In genomic region chr13:94883163-94883965, GRCm38 (mm10) we compare ENCODE assay signal across 8 mouse cellular contexts. TPM values are rescaled to one million over a fixed set of nuclear protein-coding genes. Genes with fewer than 3 reads are reported as not detected.
A peak's percentile ranks its signal among the peaks of the same experiment; 100 is the strongest.
DNase-seq lines count a peak whose midpoint lies in the region; ATAC-seq and TF ChIP-seq lines count a peak whose summit lies in the region.

No protein-coding gene starts in this region.

- 2% methylated on average over 76 of the region's 95 CpGs for WGBS in liver, adult 2 months
- 2% methylated on average over 75 of the region's 95 CpGs for WGBS in forebrain, embryonic 14.5 days
- WGBS in intestine, embryonic 14.5 days, result under 1% methylated on average over 77 of the region's 95 CpGs
- WGBS in midbrain, embryonic 12.5 days, result 1% methylated on average over 81 of the region's 95 CpGs

- no peak for TF ChIP-seq POLR2A in liver, adult 2 months (IDR thresholded peaks at IDR 0.05; ENCODE audit: extremely low read depth, insufficient read depth, low read length)

- ATAC-seq in cerebellum, adult (ENCODE audit: insufficient number of reproducible peaks, low FRiP score, low TSS enrichment), result peak; percentile 56; the same call in 1 of the 2 replicates
- peak; percentile 80 for ATAC-seq in forebrain, embryonic 14.5 days
- peak; percentile 74 for ATAC-seq in intestine, embryonic 14.5 days (replicated peaks; ENCODE audit: low FRiP score, low TSS enrichment, low read depth)
- peak; percentile 76 for ATAC-seq in midbrain, embryonic 12.5 days (ENCODE audit: low FRiP score, low read depth)
- no peak for ATAC-seq in erythroblast, adult 5-6 weeks (replicated peaks; ENCODE audit: low FRiP score, poor library complexity, severe bottlenecking)

- no peaks in the 10 kb centered on the region for H3K36me3 ChIP-seq in liver, adult 2 months (ENCODE audit: control insufficient read depth, insufficient read depth, low read length)
- no peaks in the 10 kb centered on the region for H3K36me3 ChIP-seq in forebrain, embryonic 14.5 days (ENCODE audit: control insufficient read depth, insufficient read depth, low read length)
- H3K36me3 ChIP-seq in intestine, embryonic 14.5 days (ENCODE audit: control insufficient read depth, insufficient read depth, low read length), result no peaks in the 10 kb centered on the region
- no peaks in the 10 kb centered on the region for H3K36me3 ChIP-seq in midbrain, embryonic 12.5 days

- peak overlapping the region; percentile 61 for H3K4me2 ChIP-seq in forebrain, embryonic 14.5 days (ENCODE audit: low read length)
- H3K4me2 ChIP-seq in intestine, embryonic 14.5 days (ENCODE audit: low read length), result peak overlapping the region; percentile 61
- H3K4me2 ChIP-seq in midbrain, embryonic 12.5 days (replicated peaks), result peak overlapping the region; percentile 61

- no peak for TF ChIP-seq CTCF in liver, adult 2 months (IDR thresholded peaks at IDR 0.05; ENCODE audit: low read depth, low read length)

- DNase-seq in liver, adult 2 months (ENCODE audit: extremely low read depth, low read depth, low spot score), result no peak
- no peak for DNase-seq in liver
- peak; percentile 58 for DNase-seq in forebrain, embryonic 14.5 days (ENCODE audit: low spot score)
- DNase-seq in intestine, embryonic 14.5 days (ENCODE audit: low spot score), result peak; percentile 77
- DNase-seq in B cell, adult 2 months, result no peak

- H3K4me1 ChIP-seq in liver, adult 2 months (ENCODE audit: control insufficient read depth, insufficient read depth, low read length), result peaks cover 3% of the 10 kb centered on the region
- H3K4me1 ChIP-seq in forebrain, embryonic 14.5 days (ENCODE audit: control insufficient read depth, insufficient read depth, low read length), result peaks cover 11% of the 10 kb centered on the region
- peaks cover 8% of the 10 kb centered on the region for H3K4me1 ChIP-seq in intestine, embryonic 14.5 days (replicated peaks; ENCODE audit: control insufficient read depth, insufficient read depth, low read length)
- peaks cover 23% of the 10 kb centered on the region for H3K4me1 ChIP-seq in midbrain, embryonic 12.5 days

- peaks cover 30% of the 10 kb centered on the region for H3K27me3 ChIP-seq in liver, adult 2 months (ENCODE audit: control insufficient read depth, insufficient read depth, low read length)
- peaks cover 86% of the 10 kb centered on the region for H3K27me3 ChIP-seq in forebrain, embryonic 14.5 days (replicated peaks; ENCODE audit: control insufficient read depth, insufficient read depth, low read length)
- H3K27me3 ChIP-seq in intestine, embryonic 14.5 days (replicated peaks; ENCODE audit: control insufficient read depth, insufficient read depth, low read length), result peaks cover 92% of the 10 kb centered on the region
- peaks cover 77% of the 10 kb centered on the region for H3K27me3 ChIP-seq in midbrain, embryonic 12.5 days

- peak overlapping the region; percentile 21; the same call in 1 of the 2 replicates for H3K4me3 ChIP-seq in liver, adult 2 months (ENCODE audit: insufficient read depth, low read depth, low read length)
- peak overlapping the region; percentile 32 for H3K4me3 ChIP-seq in forebrain, embryonic 14.5 days (ENCODE audit: low read depth, low read length)
- peak overlapping the region; percentile 33 for H3K4me3 ChIP-seq in intestine, embryonic 14.5 days (ENCODE audit: low read depth, low read length)
- peak overlapping the region; percentile 39 for H3K4me3 ChIP-seq in midbrain, embryonic 12.5 days

- no peaks in the 10 kb centered on the region for H3K9me3 ChIP-seq in forebrain, embryonic 14.5 days (replicated peaks; ENCODE audit: control insufficient read depth, low read length)
- no peaks in the 10 kb centered on the region for H3K9me3 ChIP-seq in intestine, embryonic 14.5 days (ENCODE audit: control insufficient read depth, low read length)
- no peaks in the 10 kb centered on the region for H3K9me3 ChIP-seq in midbrain, embryonic 12.5 days

- H3K27ac ChIP-seq in liver, adult 2 months (replicated peaks; ENCODE audit: insufficient read depth, low read depth, low read length), result no peak overlapping the region
- H3K27ac ChIP-seq in forebrain, embryonic 14.5 days (ENCODE audit: low read depth, low read length), result 0 out of 2 replicates have a peak overlapping the region, but pooled peaks have one; percentile 27
- no peak overlapping the region for H3K27ac ChIP-seq in intestine, embryonic 14.5 days (ENCODE audit: low read depth)
- no peak overlapping the region for H3K27ac ChIP-seq in midbrain, embryonic 12.5 days (replicated peaks)

- no peak overlapping the region for H3K9ac ChIP-seq in liver, adult 2 months (ENCODE audit: low read depth, low read length)
- peak overlapping the region; percentile 32 for H3K9ac ChIP-seq in forebrain, embryonic 14.5 days (ENCODE audit: low read length)
- no peak overlapping the region for H3K9ac ChIP-seq in intestine, embryonic 14.5 days (ENCODE audit: low read length)
- peak overlapping the region; percentile 37; the same call in 1 of the 2 replicates for H3K9ac ChIP-seq in midbrain, embryonic 12.5 days (replicated peaks)

- H3K79me2 ChIP-seq in liver, adult 2 months (ENCODE audit: control insufficient read depth, insufficient read depth, low read length), result no peaks in the 10 kb centered on the region

RNA-seq across cellular contexts. Expression of gene Otp, which starts 8.0 kb away (rescaled TPM):
- not detected in 2 replicates for total RNA-seq in liver, adult 2 months (2014; rRNA removed)
- not detected in 2 replicates for polyA plus RNA-seq in liver, adult 2 months (2012; rRNA removed)
- polyA plus RNA-seq in forebrain, embryonic 14.5 days (2014; fragmentation: Nextera tagmentation; extraction: Ambion mirVana), result 2.5 and 2.8 TPM in 2 replicates
- not detected in 2 replicates for polyA plus RNA-seq in intestine, embryonic 14.5 days (2014; fragmentation: Nextera tagmentation; extraction: Ambion mirVana)
- 2.1 and 3.0 TPM in 2 replicates for polyA plus RNA-seq in midbrain, embryonic 12.5 days (2016; fragmentation: Nextera tagmentation; extraction: Ambion mirVana)
- not detected in 2 replicates for total RNA-seq in erythroblast, adult 5-6 weeks (2015; ENCODE audit: low replicate concordance)
- not detected in 2 replicates for total RNA-seq in erythroblast, adult 5-6 weeks (2017; ENCODE audit: low replicate concordance)

Comparison
In these comparisons a context has a peak if more than half of its experiments do, and no peak if none do; other contexts are left out.
1. DNase-seq: peak in forebrain, embryonic 14.5 days (single experiment) and intestine, embryonic 14.5 days (single experiment); none in liver, adult 2 months (single experiment), liver (single experiment) and B cell, adult 2 months (0 of 2).
2. H3K9ac ChIP-seq: peak in forebrain, embryonic 14.5 days (single experiment) and midbrain, embryonic 12.5 days (single experiment); none in liver, adult 2 months (single experiment) and intestine, embryonic 14.5 days (single experiment).
3. Peak in every context shown above with its lines, with median percentiles within 50 percentile points of each other: H3K4me3 ChIP-seq and H3K4me2 ChIP-seq.